In genomic region chr12:112013271-112013801, GRCm38 (mm10) we compare ENCODE assay signal across 12 mouse cellular contexts. TPM values are rescaled to one million over a fixed set of nuclear protein-coding genes. Genes with fewer than 3 reads are reported as not detected.
DNase-seq lines count a peak whose midpoint lies in the region; ATAC-seq lines count a peak whose summit lies in the region.
"Had no signal": no experiment of that assay in that cellular context is flagged by ENCODE, and none has a peak within 500 bp of the region (broad histone marks: within the 10 kb centered on the region; RNA-seq: fewer than 3 reads in every experiment).

No protein-coding gene starts in this region.

- peak overlapping the region; percentile 21 for H3K4me3 ChIP-seq in kidney, embryonic 14.5 days (ENCODE audit: low read length)
- H3K4me3 ChIP-seq in embryonic facial prominence, embryonic 10.5 days = peak overlapping the region; percentile 46
- peak overlapping the region; percentile 17 for H3K4me3 ChIP-seq in hindbrain, embryonic 12.5 days
- peak overlapping the region; percentile 16 for H3K4me3 ChIP-seq in midbrain, embryonic 13.5 days (replicated peaks)

- no peaks in the 10 kb centered on the region for H3K4me1 ChIP-seq in kidney, embryonic 14.5 days (ENCODE audit: control insufficient read depth, insufficient read depth, low read length)
- peaks cover 25% of the 10 kb centered on the region for H3K4me1 ChIP-seq in embryonic facial prominence, embryonic 10.5 days
- H3K4me1 ChIP-seq in hindbrain, embryonic 12.5 days = peaks cover 7% of the 10 kb centered on the region; the same call in 1 of the 2 replicates
- peaks cover 12% of the 10 kb centered on the region for H3K4me1 ChIP-seq in midbrain, embryonic 13.5 days (replicated peaks)

- H3K27me3 ChIP-seq in kidney, embryonic 14.5 days (ENCODE audit: control insufficient read depth, insufficient read depth, low read length) = no peaks in the 10 kb centered on the region
- no peaks in the 10 kb centered on the region for H3K27me3 ChIP-seq in embryonic facial prominence, embryonic 10.5 days (replicated peaks; ENCODE audit: low read depth, poor library complexity, severe bottlenecking)
- H3K27me3 ChIP-seq in hindbrain, embryonic 12.5 days = no peaks in the 10 kb centered on the region
- no peaks in the 10 kb centered on the region for H3K27me3 ChIP-seq in midbrain, embryonic 13.5 days

- H3K9ac ChIP-seq in kidney, embryonic 14.5 days (ENCODE audit: low read depth, low read length) = peak overlapping the region; percentile 37; the same call in 1 of the 2 replicates
- H3K9ac ChIP-seq in hindbrain, embryonic 12.5 days = no peak overlapping the region
- H3K9ac ChIP-seq in midbrain, embryonic 13.5 days (replicated peaks) = no peak overlapping the region

- WGBS in kidney, embryonic 14.5 days = 18% methylated on average over 14 of the region's 14 CpGs
- 23% methylated on average over 14 of the region's 14 CpGs for WGBS in embryonic facial prominence, embryonic 10.5 days
- WGBS in hindbrain, embryonic 12.5 days = 14% methylated on average over 14 of the region's 14 CpGs
- 9% methylated on average over 14 of the region's 14 CpGs for WGBS in midbrain, embryonic 13.5 days

- peak; percentile 56; the same call in 1 of the 2 replicates for ATAC-seq in kidney, embryonic 14.5 days (ENCODE audit: low FRiP score, low TSS enrichment)
- ATAC-seq in hindbrain, embryonic 12.5 days (ENCODE audit: low FRiP score) = peak; percentile 35; the same call in 1 of the 2 replicates
- peak; percentile 62 for ATAC-seq in midbrain, embryonic 13.5 days

- no peak for DNase-seq in kidney, adult 18-20 months
- peak; percentile 61 for DNase-seq in embryonic facial prominence, embryonic 10.5 days (ENCODE audit: low spot score)
- no peak for DNase-seq in cerebellum, adult 9-11 months
- DNase-seq in right cerebral cortex, postnatal 25 days = no peak
- DNase-seq in adrenal gland, adult 8-10 months = no peak
- DNase-seq: adrenal gland, postnatal 25 days had no signal

- H3K9me3 ChIP-seq in kidney, embryonic 14.5 days (ENCODE audit: control insufficient read depth, low read length) = no peaks in the 10 kb centered on the region
- H3K9me3 ChIP-seq in embryonic facial prominence, embryonic 10.5 days = no peaks in the 10 kb centered on the region
- 0 out of 2 replicates have a peak, but pooled peaks cover 3% of the 10 kb centered on the region for H3K9me3 ChIP-seq in hindbrain, embryonic 12.5 days (replicated peaks)
- no peaks in the 10 kb centered on the region for H3K9me3 ChIP-seq in midbrain, embryonic 13.5 days

- peak overlapping the region; percentile 69 for H3K27ac ChIP-seq in kidney, embryonic 14.5 days (ENCODE audit: low read depth, low read length)
- H3K27ac ChIP-seq in embryonic facial prominence, embryonic 10.5 days (replicated peaks) = peak overlapping the region; percentile 85
- H3K27ac ChIP-seq in hindbrain, embryonic 12.5 days = peak overlapping the region; percentile 58
- peak overlapping the region; percentile 67 for H3K27ac ChIP-seq in midbrain, embryonic 13.5 days

- no peaks in the 10 kb centered on the region for H3K36me3 ChIP-seq in kidney, embryonic 14.5 days (ENCODE audit: control insufficient read depth, insufficient read depth, low read length)
- H3K36me3 ChIP-seq in embryonic facial prominence, embryonic 10.5 days (replicated peaks) = no peaks in the 10 kb centered on the region
- no peaks in the 10 kb centered on the region for H3K36me3 ChIP-seq in hindbrain, embryonic 12.5 days
- H3K36me3 ChIP-seq in midbrain, embryonic 13.5 days = no peaks in the 10 kb centered on the region

- peak overlapping the region; percentile 46 for H3K4me2 ChIP-seq in kidney, embryonic 14.5 days (replicated peaks; ENCODE audit: low read depth, low read length)
- peak overlapping the region; percentile 50 for H3K4me2 ChIP-seq in hindbrain, embryonic 12.5 days (replicated peaks)
- H3K4me2 ChIP-seq in midbrain, embryonic 13.5 days (replicated peaks) = peak overlapping the region; percentile 49

RNA-seq across cellular contexts. Expression of gene Rd3l, which starts 32.2 kb away (rescaled TPM):
- not detected in 2 replicates for polyA plus RNA-seq in kidney, embryonic 14.5 days (2014; fragmentation: Nextera tagmentation; extraction: Ambion mirVana)
- not detected in 2 replicates for polyA plus RNA-seq in embryonic facial prominence, embryonic 10.5 days (2016; fragmentation: Nextera tagmentation; extraction: Ambion mirVana)
- polyA plus RNA-seq in hindbrain, embryonic 12.5 days (2016; fragmentation: Nextera tagmentation; extraction: Ambion mirVana) = not detected in 2 replicates
- polyA plus RNA-seq in midbrain, embryonic 13.5 days (2015; fragmentation: Nextera tagmentation; extraction: Ambion mirVana) = not detected in 2 replicates
- total RNA-seq in adrenal gland, adult 8-10 months (2022) = not detected
- total RNA-seq: adrenal gland, postnatal 25 days; hematopoietic stem cell, adult 5-6 weeks; left cerebral cortex, postnatal 4 days had no signal
- polyA plus RNA-seq: testis, adult 2 months had no signal

RNA-seq across cellular contexts. Expression of gene Tdrd9, which starts 42.0 kb away (rescaled TPM):
- 0.44 and 0.65 TPM in 2 replicates for polyA plus RNA-seq in kidney, embryonic 14.5 days (2014; fragmentation: Nextera tagmentation; extraction: Ambion mirVana)
- 1.0 and 1.1 TPM in 2 replicates for polyA plus RNA-seq in embryonic facial prominence, embryonic 10.5 days (2016; fragmentation: Nextera tagmentation; extraction: Ambion mirVana)
- polyA plus RNA-seq in hindbrain, embryonic 12.5 days (2016; fragmentation: Nextera tagmentation; extraction: Ambion mirVana) = 0.36 and 0.63 TPM in 2 replicates
- polyA plus RNA-seq in midbrain, embryonic 13.5 days (2015; fragmentation: Nextera tagmentation; extraction: Ambion mirVana) = 0.23 and 0.58 TPM in 2 replicates
- under 1 TPM in 2 of 4 experiments, not detected in 2; 0.09 to 0.31 TPM for total RNA-seq in adrenal gland, adult 8-10 months (2022)
- total RNA-seq: adrenal gland, postnatal 25 days had no signal

RNA-seq across cellular contexts. Expression of gene Atp5mpl, which starts 46.6 kb away (rescaled TPM):
- polyA plus RNA-seq in kidney, embryonic 14.5 days (2014; fragmentation: Nextera tagmentation; extraction: Ambion mirVana) = 689 and 1,049 TPM in 2 replicates
- 580 and 594 TPM in 2 replicates for polyA plus RNA-seq in embryonic facial prominence, embryonic 10.5 days (2016; fragmentation: Nextera tagmentation; extraction: Ambion mirVana)
- polyA plus RNA-seq in hindbrain, embryonic 12.5 days (2016; fragmentation: Nextera tagmentation; extraction: Ambion mirVana) = 524 and 615 TPM in 2 replicates
- 697 and 714 TPM in 2 replicates for polyA plus RNA-seq in midbrain, embryonic 13.5 days (2015; fragmentation: Nextera tagmentation; extraction: Ambion mirVana)
- total RNA-seq in adrenal gland, adult 8-10 months (2022) = 100 to 1,000 TPM; 314 to 407 (median 358) TPM
